8 mouse cellular contexts compared by ENCODE assay signal in the genomic region with DNA sequence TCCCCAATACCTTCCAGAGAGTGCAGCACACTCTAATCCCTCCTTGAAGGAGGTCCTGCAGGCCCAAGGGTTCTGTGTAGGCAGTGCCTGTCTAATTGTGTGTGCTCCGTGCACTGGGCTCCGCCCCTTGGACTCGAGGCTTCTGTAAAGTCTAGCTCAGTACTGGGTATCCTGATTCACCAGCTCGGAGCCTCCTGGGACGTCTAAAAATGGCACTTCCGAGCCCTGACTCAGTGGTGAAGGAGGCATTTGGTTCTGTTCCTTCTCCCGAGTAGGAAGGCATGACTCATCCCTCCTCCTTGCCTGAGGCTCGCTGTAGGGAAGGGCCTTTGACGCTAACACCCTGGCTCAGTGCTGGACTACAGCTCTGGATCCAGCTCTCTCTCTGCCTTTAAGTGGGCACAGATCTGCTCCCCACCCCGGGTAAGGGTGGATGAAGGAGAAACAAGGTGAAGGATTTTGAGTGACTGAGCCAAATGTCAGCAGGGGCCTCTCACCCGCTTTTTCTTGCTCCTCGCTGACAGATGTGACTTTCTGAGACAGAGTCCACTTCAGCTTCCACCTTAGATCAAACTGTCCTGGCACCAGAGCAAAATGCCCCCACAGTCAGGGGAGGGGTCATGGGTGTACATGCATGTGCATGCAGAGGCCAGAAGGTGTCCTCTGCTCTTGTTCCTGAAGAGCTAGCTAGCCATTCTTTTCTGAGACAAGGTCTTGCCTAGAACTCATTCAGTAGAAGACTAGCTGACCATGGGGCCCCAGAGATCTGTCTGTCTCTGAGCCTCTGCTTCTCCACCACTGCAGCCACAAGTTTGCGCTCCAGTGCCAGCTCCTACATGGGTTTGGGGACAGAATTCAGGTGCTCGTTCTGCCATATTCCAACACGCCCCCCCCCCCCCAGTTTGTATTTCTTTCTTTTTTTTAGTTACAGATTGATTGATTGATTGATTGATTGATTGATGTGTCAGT.
DNase-seq lines count a peak whose midpoint lies in the region; ATAC-seq and TF ChIP-seq lines count a peak whose summit lies in the region.

No protein-coding gene starts in this region.

- no peaks in the 10 kb centered on the region for H3K27me3 ChIP-seq in limb, embryonic 14.5 days (ENCODE audit: control insufficient read depth, insufficient read depth, low read length)

- no peak overlapping the region for H3K4me2 ChIP-seq in limb, embryonic 14.5 days (replicated peaks; ENCODE audit: low read depth, low read length, severe bottlenecking)

- intact Hi-C loops in left cerebral cortex, postnatal 4 days (cut with DNase I), result no loop called here
- intact Hi-C loops in heart, postnatal 25 days (cut with DNase I), result no loop called here

- peak; percentile 55 for ATAC-seq in limb, embryonic 14.5 days (ENCODE audit: low FRiP score, low read depth)
- ATAC-seq in neutrophil, adult 5-6 weeks (ENCODE audit: extremely low read depth, insufficient number of reproducible peaks, low FRiP score, poor library complexity, severe bottlenecking), result 0 out of 2 replicates have a peak, but pooled peaks have one; percentile 9

- no peak for TF ChIP-seq POLR2A in limb, embryonic 14.5 days (IDR thresholded peaks at IDR 0.05; ENCODE audit: borderline replicate concordance, extremely low read depth, insufficient read depth, insufficient read length)

- H3K4me3 ChIP-seq in limb, embryonic 14.5 days (replicated peaks; ENCODE audit: low read length), result no peak overlapping the region

- no peaks in the 10 kb centered on the region for H3K36me3 ChIP-seq in limb, embryonic 14.5 days (ENCODE audit: control insufficient read depth, insufficient read depth, low read length)

- H3K4me1 ChIP-seq in limb, embryonic 14.5 days (ENCODE audit: control insufficient read depth, insufficient read depth, low read length), result peaks cover 3% of the 10 kb centered on the region; the same call in 1 of the 2 replicates

- no peak overlapping the region for H3K9ac ChIP-seq in limb, embryonic 14.5 days (ENCODE audit: low read depth, low read length, severe bottlenecking)

- H3K27ac ChIP-seq in limb, embryonic 14.5 days (replicated peaks; ENCODE audit: low read depth, low read length), result no peak overlapping the region

- no peaks in the 10 kb centered on the region for H3K9me3 ChIP-seq in limb, embryonic 14.5 days (ENCODE audit: control insufficient read depth, low read length)

- WGBS in limb, embryonic 14.5 days, result 47% methylated on average over 14 of the region's 15 CpGs

- DNase-seq in left cerebral cortex, adult 11 months (ENCODE audit: low spot score), result peak; percentile 79
- no peak for DNase-seq in left cerebral cortex, postnatal 4 days
- DNase-seq in adrenal gland, adult (ENCODE audit: inconsistent age in 2 of 2, low spot score in 1 of 2), result peak; percentile 78 to 88
- DNase-seq in fibroblast of lung, adult 2 months (ENCODE audit: low read depth), result peak; percentile 94
- peak; percentile 44 for DNase-seq in heart, postnatal 25 days (ENCODE audit: low spot score)
- DNase-seq in limb, embryonic 14.5 days (ENCODE audit: low spot score), result no peak
- DNase-seq in c-Kit-positive CD71-positive TER-119-positive erythroid progenitor cells, embryonic 14.5 days (ENCODE audit: low spot score), result no peak

Comparison
In these comparisons a context has a peak if more than half of its experiments do, and no peak if none do; other contexts are left out.
1. DNase-seq: peak in left cerebral cortex, adult 11 months (single experiment), adrenal gland, adult (2 of 2), fibroblast of lung, adult 2 months (single experiment) and heart, postnatal 25 days (single experiment); none in left cerebral cortex, postnatal 4 days (single experiment), limb, embryonic 14.5 days (single experiment) and c-Kit-positive CD71-positive TER-119-positive erythroid progenitor cells, embryonic 14.5 days (single experiment).